Mouse (Mus musculus) embryonic facial prominence, embryonic 15.5 days (tissue): ENCODE measurements around the gene Glt8d1. TPM values are rescaled to one million over a fixed set of nuclear protein-coding genes. Genes with fewer than 3 reads are reported as not detected.

Experiments
- polyA plus RNA-seq: library from polyadenylated mRNA; unstranded; fragments of >200 nt; fragmentation: Nextera tagmentation; extraction: Ambion mirVana; gene quantifications from 2 replicates; pipeline ENCODE4 v1.2.1, GENCODE M21; 2015

The Glt8d1 gene
- polyA plus RNA-seq, 1 experiment from 2014 or later, result 76.6 TPM

Other genes starting within 250 kb of the Glt8d1 start
- gene Tmem110, start 175.8 kb upstream of the Glt8d1 start, polyA plus RNA-seq, result 27.0 and 29.1 TPM in 2 replicates
- 20.0 and 29.0 TPM in 2 replicates for gene Mustn1, start 122.2 kb upstream of the Glt8d1 start, polyA plus RNA-seq
- not detected in 2 replicates for gene Itih4, start 114.9 kb upstream of the Glt8d1 start, polyA plus RNA-seq
- gene Itih3, start 77.6 kb upstream of the Glt8d1 start, polyA plus RNA-seq, result 0.07 and 0.12 TPM in 2 replicates
- gene Itih1, start 58.1 kb upstream of the Glt8d1 start, polyA plus RNA-seq, result not detected in 2 replicates
- 12.6 and 13.8 TPM in 2 replicates for gene Nek4, start 50.0 kb upstream of the Glt8d1 start, polyA plus RNA-seq
- gene Spcs1, start 272 bp downstream of the Glt8d1 start, polyA plus RNA-seq, result 453 and 455 TPM in 2 replicates
- gene Pbrm1, start 17.7 kb downstream of the Glt8d1 start, polyA plus RNA-seq, result 121 and 132 TPM in 2 replicates
- 109 and 113 TPM in 2 replicates for gene Gnl3, start 17.8 kb downstream of the Glt8d1 start, polyA plus RNA-seq
- 61.3 and 67.3 TPM in 2 replicates for gene Smim4, start 127.6 kb downstream of the Glt8d1 start, polyA plus RNA-seq
- gene Nt5dc2, start 129.7 kb downstream of the Glt8d1 start, polyA plus RNA-seq, result 393 and 421 TPM in 2 replicates
- gene Stab1, start 167.2 kb downstream of the Glt8d1 start, polyA plus RNA-seq, result 50.6 and 66.2 TPM in 2 replicates
- 267 and 372 TPM in 2 replicates for gene Tnnc1, start 206.9 kb downstream of the Glt8d1 start, polyA plus RNA-seq
- 394 and 407 TPM in 2 replicates for gene Nisch, start 215.5 kb downstream of the Glt8d1 start, polyA plus RNA-seq
- gene Sema3g, start 216.5 kb downstream of the Glt8d1 start, polyA plus RNA-seq, result 1.3 and 1.8 TPM in 2 replicates
- gene Phf7, start 249.9 kb downstream of the Glt8d1 start, polyA plus RNA-seq, result 10.1 and 12.1 TPM in 2 replicates